Mouse (Mus musculus) cerebellum, postnatal 36 days (tissue): Measurements from ENCODE around the gene Zfyve26.
A peak's percentile ranks its signal among the peaks of the same experiment; 100 is the strongest.
"Not testable (repeated sequence)": the region's sequence is repeated elsewhere in the genome, so short reads cannot be mapped to it uniquely, and the experiment has no call there.

Experiments
- DNase-seq, 2 experiments: peaks; one replicate each; pipeline ENCODE4 v3.0.0; 2021 to 2022; ENCODE audit warnings: mixed read lengths in 2 of 2

Gene Zfyve26

DNA sequence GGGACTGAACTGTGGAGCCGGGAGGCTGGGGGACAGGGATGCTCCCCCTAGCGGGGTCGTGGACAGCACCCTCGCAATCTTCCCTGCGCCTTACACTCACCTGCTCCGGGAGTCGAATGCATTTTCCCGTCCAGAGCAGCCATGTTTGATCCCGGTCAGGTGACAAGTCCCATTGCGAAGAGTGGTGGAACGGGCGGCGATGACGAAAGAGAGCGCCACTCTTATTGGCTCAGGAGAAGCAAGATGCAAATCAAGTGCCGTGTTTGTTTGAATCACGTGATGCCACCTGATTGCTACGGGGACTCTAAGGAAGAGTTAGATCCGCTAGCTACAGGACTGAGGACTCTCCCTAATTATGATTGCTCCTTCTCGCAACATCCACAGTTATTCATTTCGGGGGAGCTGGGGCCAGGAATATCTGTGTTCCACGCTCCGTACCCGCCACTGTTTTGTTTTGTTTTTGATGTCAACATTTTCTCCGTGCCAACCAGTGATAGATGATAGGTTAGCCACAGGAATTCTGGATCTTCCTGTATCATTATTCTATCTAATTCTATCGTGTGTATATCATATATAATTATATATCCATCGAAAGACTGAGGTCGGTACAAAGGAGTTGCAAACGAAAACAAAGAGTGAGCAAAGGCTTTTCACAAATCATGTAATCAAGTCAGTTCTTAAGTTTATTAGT is at the start of gene Zfyve26:
Zfyve26 (minus strand) TSS at position 179 of the 691 bp plus-strand sequence.
- peak; percentile 91 to 95 for DNase-seq

DNA sequence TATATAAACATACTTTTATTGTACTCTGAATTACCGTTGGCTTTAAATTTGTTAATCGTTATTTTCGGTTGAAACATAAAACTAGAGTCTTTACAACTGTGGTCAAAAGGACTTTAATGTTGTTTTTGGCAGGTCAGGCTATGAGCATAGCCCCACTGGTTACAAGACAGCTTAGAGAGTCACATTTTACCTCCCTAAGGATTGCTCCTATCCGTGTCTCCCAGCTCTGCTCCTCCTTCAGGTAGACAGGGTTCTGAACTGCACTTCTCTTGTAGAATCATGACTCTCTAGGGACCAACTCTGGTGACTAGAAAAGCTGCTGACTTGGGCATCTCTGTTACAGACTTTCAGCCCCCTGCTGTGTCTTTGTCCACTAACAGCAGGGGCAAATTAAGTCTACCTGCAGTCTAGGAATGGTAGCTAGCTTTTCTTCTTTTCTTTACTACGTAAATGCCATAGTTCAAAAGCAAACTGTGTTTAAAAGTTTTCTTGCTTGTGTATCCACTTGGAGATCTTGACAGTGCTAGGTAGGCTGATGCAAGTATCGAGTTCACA is 45.3 kb upstream of the Zfyve26 start:
- no peak for DNase-seq

GRCm38 (mm10) chr12:79340513-79340912 is 44.4 kb upstream of the Zfyve26 start:
- no peak for DNase-seq

- DNase-seq = no peak
Observed at GRCm38 (mm10) chr12:79338791-79339190, 42.7 kb upstream of the Zfyve26 start.

GRCm38 (mm10) chr12:79331722-79332121 is 35.6 kb upstream of the Zfyve26 start:
- DNase-seq = no peak

GRCm38 (mm10) chr12:79330571-79330970 is 34.5 kb upstream of the Zfyve26 start:
- no peak for DNase-seq

- DNase-seq = no peak
Observed at GRCm38 (mm10) chr12:79327868-79328267, 31.8 kb upstream of the Zfyve26 start.

DNA sequence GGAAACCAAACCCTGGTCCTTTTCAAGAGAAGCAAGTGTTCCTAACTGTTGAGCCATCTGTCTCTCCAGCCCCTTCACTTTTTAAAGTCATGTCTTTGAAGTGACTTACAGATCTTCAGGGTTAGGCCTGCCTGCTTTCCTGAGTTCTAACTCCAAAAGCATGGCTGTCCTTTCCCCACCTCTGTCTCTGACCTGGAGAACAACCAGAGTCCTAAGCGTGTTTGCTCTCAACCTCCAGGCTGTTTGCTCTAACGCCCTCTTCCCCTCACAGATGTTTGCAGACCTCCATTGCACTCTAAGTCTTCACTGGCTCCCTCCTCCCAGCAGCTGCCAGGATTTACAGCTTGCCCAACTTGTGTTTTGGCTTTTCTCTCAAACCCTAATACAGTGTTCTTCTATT is 30.6 kb upstream of the Zfyve26 start:
- no peak for DNase-seq

- no peak for DNase-seq
Observed at GRCm38 (mm10) chr12:79326236-79326635, 30.1 kb upstream of the Zfyve26 start.

DNA sequence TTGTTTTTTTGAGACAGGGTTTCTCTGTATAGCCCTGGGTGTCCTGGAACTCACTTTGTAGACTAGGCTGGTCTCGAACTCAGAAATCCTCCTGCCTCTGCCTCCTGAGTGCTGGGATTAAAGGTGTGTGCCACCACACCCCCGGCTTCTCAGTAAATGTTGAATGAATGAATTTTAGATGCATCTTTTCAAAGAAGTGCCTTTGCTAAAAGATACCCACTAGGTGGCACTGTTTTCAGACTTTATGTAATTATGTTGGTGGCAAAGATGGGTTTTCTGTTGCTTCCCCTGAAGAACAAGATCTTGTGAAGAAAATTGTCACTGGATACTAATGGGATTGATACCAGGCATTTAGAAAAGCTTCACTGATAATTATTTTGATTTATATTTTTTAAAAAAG is 26.4 kb upstream of the Zfyve26 start:
- not testable (repeated sequence) for DNase-seq

DNA sequence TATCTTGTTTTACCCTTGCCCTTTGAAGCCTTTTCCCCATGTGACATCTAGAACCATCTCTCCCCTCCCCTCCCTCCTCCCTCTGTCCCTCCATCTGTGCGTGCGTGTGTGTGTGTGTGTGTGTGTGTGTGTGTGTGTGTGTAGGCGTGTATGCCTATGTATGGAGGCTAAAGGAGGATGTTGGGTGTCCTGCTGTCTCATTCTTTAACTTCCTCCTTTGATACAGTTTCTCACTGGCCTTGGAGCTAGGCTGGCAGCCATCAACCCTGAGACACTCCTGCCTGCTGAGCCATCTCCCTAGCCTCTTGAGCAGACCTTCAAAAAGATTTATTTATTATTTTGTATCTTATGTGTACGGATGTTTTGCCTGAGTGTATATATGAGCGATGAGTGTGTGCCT is 24.8 kb upstream of the Zfyve26 start:
- DNase-seq = no peak

DNA sequence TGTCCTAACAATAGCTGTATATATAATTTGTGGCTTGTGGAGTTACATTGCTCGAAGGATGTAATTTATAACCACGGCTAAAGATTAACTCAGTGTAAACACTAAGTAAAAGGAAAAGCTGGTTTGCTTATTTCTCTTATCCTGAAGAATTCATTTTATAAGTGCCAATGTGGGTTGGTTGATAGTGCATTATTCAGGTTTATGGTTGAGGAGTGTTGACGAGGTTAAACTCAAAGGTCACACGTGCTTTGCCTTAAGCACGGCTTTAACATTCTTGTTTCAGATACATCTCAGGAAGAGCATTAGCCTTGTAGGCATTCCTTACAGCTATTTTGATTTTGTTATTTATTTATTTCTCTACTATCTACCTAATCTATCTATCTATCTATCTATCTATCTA is 21.2 kb upstream of the Zfyve26 start:
- DNase-seq = no peak

DNA sequence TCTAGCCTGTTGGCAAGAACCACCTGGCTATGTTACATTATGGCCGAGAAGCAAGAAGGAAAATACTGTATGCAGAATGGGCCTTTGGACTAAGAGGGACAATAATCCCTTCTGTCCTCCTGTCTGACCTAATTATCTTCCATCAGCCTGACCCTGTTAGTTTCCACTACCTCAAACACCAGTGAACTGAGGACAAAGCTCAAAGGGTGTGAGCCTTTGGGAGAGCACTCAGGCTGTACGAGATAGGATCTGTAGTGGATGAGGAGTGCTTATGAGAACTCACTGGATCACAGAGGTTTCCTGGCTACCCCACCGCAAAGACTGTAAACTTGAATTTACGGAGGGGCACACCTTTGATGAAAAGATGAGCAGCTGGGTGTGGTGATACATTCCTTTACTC is 17.6 kb upstream of the Zfyve26 start:
- DNase-seq = no peak

- no peak for DNase-seq
Observed at GRCm38 (mm10) chr12:79306013-79306412, 9.9 kb upstream of the Zfyve26 start.

DNA sequence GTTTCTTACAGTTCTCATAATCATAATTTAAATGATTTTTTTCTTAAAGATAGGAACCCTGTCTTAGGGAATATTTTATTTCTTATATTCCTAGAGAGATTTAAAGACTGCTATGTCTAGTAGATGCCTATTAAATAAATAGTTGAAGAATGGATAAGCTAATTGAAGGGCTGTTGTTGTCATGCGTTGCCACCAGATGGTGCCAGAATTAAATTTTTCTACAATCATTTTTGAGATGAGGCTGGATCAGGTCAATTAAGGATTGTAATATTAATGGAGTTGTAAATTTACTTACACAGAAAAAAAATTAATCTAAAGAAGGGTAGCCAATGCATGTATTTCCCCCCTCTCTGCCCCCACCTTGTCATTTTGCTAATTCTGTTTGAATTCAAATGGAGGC is 9.0 kb upstream of the Zfyve26 start:
- no peak for DNase-seq

- DNase-seq = no peak
Observed at GRCm38 (mm10) chr12:79301802-79302201, 5.7 kb upstream of the Zfyve26 start.

DNA sequence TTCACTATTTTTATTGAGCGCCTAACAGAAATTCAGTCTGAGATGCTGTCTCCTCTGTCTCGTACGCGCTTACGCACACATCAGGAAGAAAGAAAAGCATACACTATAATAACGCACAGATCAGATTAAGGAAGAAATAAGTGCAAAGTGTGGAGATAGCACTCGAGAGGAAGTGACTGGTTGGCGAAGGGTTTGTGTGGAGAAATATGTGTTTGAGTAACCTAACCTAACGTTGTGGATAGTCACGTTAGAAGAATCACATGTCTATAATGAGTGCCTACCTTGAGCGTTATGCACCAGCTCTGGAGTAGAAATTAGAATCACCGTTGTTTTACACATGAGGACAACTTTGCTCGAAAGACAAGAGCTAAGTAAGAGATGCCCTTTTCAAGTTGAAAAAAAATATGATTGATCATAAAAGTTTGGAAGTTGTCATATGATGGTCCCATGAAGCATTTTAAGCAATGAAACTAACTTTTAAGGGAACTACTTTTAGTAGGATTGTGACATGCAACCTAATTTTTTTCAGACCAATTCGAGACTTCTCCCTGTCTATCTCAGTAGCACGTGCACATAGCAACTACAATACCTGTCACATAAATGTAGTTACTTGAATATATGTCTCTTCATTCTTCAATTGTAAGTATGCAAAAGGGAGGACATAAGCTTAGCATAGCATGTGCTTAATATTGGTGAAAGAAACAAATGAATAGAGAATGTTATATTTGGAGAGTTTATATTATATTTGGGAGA is 2.0 kb upstream of the Zfyve26 start:
- no peak for DNase-seq

DNA sequence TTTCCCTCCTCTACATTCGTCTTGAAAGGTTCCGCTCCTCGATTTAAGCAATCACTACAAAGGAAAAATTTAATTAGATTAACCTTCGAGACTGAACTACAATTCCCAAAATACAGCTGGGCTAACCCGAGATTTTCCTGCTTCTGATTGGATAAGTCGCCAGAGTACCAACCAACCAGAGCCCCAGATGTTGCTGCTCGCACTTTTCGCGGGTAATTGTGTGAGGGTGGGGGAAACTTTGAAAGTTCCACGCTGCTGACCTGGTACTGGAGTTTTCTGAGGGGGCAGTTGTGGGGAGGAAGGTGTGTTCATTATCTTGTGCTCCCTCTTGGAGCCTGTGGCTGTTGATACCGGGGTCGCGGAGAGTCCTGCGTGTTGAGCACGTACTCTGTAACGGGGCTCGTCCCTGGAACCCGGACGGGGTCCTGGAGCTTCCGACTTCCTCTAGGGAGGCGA is 1.0 kb upstream of the Zfyve26 start, which contains the start of gene Rad51b:
Rad51b (plus strand) TSS at position 162 of the 456 bp plus-strand sequence.
- peak; percentile 51 to 66 for DNase-seq

GRCm38 (mm10) chr12:79292874-79293273 is 3.2 kb downstream of the Zfyve26 start:
- DNase-seq = no peak

DNA sequence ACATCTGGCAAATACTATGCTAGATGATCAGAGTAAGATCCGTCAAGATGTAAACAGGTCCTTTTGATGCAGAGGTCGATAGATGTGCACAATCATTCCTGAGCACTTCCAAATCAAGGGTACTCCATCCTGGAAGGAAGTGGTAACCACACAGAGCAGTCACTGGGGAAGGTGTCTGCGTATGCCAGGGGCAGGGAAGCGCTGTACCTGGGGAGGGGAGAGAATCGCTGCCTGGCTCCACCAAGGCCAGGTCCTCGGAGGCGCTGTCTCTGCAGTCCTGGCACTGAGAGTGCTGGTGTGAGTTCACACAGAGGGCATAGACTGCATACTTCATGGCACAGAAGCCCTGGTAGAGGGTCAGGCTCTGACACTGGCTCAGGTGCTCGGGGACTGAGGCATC is 13.5 kb downstream of the Zfyve26 start:
- no peak for DNase-seq

GRCm38 (mm10) chr12:79279513-79280115 is 16.5 kb downstream of the Zfyve26 start:
- DNase-seq = no peak

DNA sequence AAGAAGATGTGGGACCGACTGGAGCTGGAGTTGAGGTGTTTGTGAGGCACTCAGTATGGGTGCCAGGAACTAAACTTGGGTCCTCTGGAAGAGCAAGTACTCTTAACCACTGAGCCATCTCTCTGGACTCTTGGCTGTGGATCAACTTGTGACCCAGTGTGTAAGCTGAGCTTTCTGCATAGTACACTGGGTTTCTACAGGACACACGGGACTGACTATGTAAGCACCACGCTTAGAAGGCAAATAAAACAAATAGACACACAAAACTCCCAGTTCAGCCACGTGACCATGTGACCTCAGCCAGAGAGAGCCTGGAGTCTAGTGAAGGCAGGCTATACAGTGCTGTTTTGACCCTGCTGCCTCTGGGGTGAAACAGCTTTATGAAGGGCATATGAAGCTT is 23.5 kb downstream of the Zfyve26 start:
- no peak for DNase-seq

DNA sequence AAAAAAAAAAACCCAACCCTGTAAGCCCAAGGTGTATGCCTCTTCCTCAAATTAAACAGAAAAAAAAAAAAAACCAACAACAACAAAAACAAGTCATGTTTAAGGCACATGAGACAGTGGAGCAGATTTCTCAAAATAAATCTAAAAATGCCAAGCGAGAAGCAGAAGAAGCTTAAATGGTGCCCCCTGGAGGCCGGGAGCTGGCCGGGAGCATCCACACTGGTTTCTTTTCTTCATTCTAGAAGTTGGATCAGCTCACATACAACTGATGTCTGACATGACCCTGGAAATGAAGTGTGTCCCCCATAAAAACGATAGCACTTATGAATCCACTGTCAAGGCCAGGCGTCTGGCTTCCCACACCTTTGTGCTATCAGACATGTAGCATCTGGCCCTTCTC is 35.1 kb downstream of the Zfyve26 start:
- DNase-seq = peak in 1 of 2 experiments; percentile 12
